Mouse (Mus musculus) heart, postnatal 0 days (tissue): ENCODE results near the gene Ipo7.
"Not testable (repeated sequence)": the region's sequence is repeated elsewhere in the genome, so short reads cannot be mapped to it uniquely, and the experiment has no call there.

ENCODE experiments used
- CTCF ChIP-seq: IDR thresholded peaks from 2 replicates; pipeline ENCODE4 v1.5.1; 2016; ENCODE audit warnings: antibody characterized with exemption, control low read depth, low read depth
- EP300 ChIP-seq: IDR thresholded peaks from 2 replicates; pipeline ENCODE4 v1.6.1; 2016; ENCODE audit warnings: antibody characterized with exemption, low read depth

GRCm38 (mm10) chr7:110057723-110058122 is 39.6 kb downstream of the Ipo7 start:
- TF ChIP-seq CTCF, EP300: not testable (repeated sequence)
